Mouse (Mus musculus): ENCODE measurements around the gene Zcchc4.

GRCm38 (mm10) chr5:52753146-52753545, 22.1 kb upstream of the Zcchc4 start:
- TF ChIP-seq CTCF (IDR thresholded peaks at IDR 0.05; ENCODE audit: borderline replicate concordance, extremely low read depth, insufficient read depth, insufficient read length) (no peak), POLR2A (IDR thresholded peaks at IDR 0.05; ENCODE audit: borderline replicate concordance, extremely low read depth, insufficient read depth, insufficient read length, poor library complexity, severe bottlenecking) (no peak)
